In genomic region chr10:117045175-117046056, GRCm38 (mm10) we compare ENCODE assay signal across 8 mouse cellular contexts. TPM values are rescaled to one million over a fixed set of nuclear protein-coding genes. Genes with fewer than 3 reads are reported as not detected.
DNase-seq lines count a peak whose midpoint lies in the region; ATAC-seq lines count a peak whose summit lies in the region.

Gene Lrrc10, plus strand, starts transcription at chr10:117045341.

- peak within 1 kb of the TSS; percentile 68 for H3K4me3 ChIP-seq in heart, embryonic 10.5 days
- no peak within 1 kb of the TSS for H3K4me3 ChIP-seq in midbrain, embryonic 16.5 days (ENCODE audit: low read depth, low read length)

- 21% methylated on average over 40 of the region's 40 CpGs for WGBS in heart, embryonic 10.5 days
- whole genome bisulfite sequencing in midbrain, embryonic 16.5 days, result 47% methylated on average over 40 of the region's 40 CpGs

- peak within 1 kb of the TSS; percentile 42 for H3K9ac ChIP-seq in midbrain, embryonic 16.5 days (ENCODE audit: low read depth, low read length)

- peak within 1 kb of the TSS; percentile 91 for H3K27ac ChIP-seq in heart, embryonic 10.5 days
- H3K27ac ChIP-seq in midbrain, embryonic 16.5 days (ENCODE audit: low read length), result no peak within 1 kb of the TSS

- peaks cover 51% of the 10 kb centered on the region for H3K4me1 ChIP-seq in heart, embryonic 10.5 days
- no peaks in the 10 kb centered on the region for H3K4me1 ChIP-seq in midbrain, embryonic 16.5 days (ENCODE audit: control insufficient read depth, insufficient read depth, low read length)

- DNase-seq in frontal cortex, postnatal 10 days (ENCODE audit: low spot score in 2 of 2), result no peak
- DNase-seq in cerebellum, adult 9-10 months, result peak; percentile 54
- peak; percentile 88 for DNase-seq in heart, embryonic 10.5 days (ENCODE audit: low spot score)
- peak; percentile 32 to 62 for DNase-seq in layer of hippocampus, adult 8-10 months (ENCODE audit: low spot score in 2 of 2)
- DNase-seq in ovary, postnatal 36 days (ENCODE audit: low spot score), result no peak
- no peak for DNase-seq in lung, postnatal 14 days

- peak; percentile 79 for ATAC-seq in frontal cortex, adult (ENCODE audit: low TSS enrichment)
- 0 out of 2 replicates have a peak, but pooled peaks have one; percentile 31 for ATAC-seq in midbrain, embryonic 16.5 days

- peaks cover 24% of the 10 kb centered on the region for H3K36me3 ChIP-seq in heart, embryonic 10.5 days
- H3K36me3 ChIP-seq in midbrain, embryonic 16.5 days (ENCODE audit: control insufficient read depth, insufficient read depth, low read length), result peaks cover 11% of the 10 kb centered on the region; the same call in 1 of the 2 replicates

- no peaks in the 10 kb centered on the region for H3K27me3 ChIP-seq in heart, embryonic 10.5 days (ENCODE audit: insufficient read depth, poor library complexity, severe bottlenecking)
- no peaks in the 10 kb centered on the region for H3K27me3 ChIP-seq in midbrain, embryonic 16.5 days (ENCODE audit: control insufficient read depth, insufficient read depth, low read depth, low read length)

- H3K9me3 ChIP-seq in heart, embryonic 10.5 days, result no peaks in the 10 kb centered on the region
- H3K9me3 ChIP-seq in midbrain, embryonic 16.5 days (replicated peaks; ENCODE audit: control insufficient read depth, low read length, poor library complexity, severe bottlenecking), result no peaks in the 10 kb centered on the region

- peak within 1 kb of the TSS; percentile 33 for H3K4me2 ChIP-seq in midbrain, embryonic 16.5 days (ENCODE audit: low read length)

RNA-seq across cellular contexts. Expression of gene Lrrc10, which starts in this region (rescaled TPM):
- polyA plus RNA-seq in heart, embryonic 10.5 days (2016; fragmentation: Nextera tagmentation; extraction: Ambion mirVana), result 26.7 and 49.9 TPM in 2 replicates
- total RNA-seq in layer of hippocampus, adult 8-10 months (2022), result under 1 TPM in 1 of 4 experiments, not detected in 3; 0.23 TPM
- polyA plus RNA-seq in midbrain, embryonic 16.5 days (2015; fragmentation: Nextera tagmentation; extraction: Ambion mirVana), result not detected in 2 replicates

Comparison
In these comparisons a context has a peak if more than half of its experiments do, and no peak if none do; other contexts are left out.
1. RNA of gene Lrrc10 (polyA plus RNA-seq): 26.7 to 49.9 TPM in heart, embryonic 10.5 days; not detected in midbrain, embryonic 16.5 days; every median in the first group is over 10 times any median in the second.
2. Peak in DNase-seq in layer of hippocampus, adult 8-10 months; RNA of the gene not detected or under 1 TPM.
3. Peak in ATAC-seq, H3K9ac ChIP-seq and H3K4me2 ChIP-seq in midbrain, embryonic 16.5 days; RNA of the gene not detected or under 1 TPM.
4. DNase-seq: peak in cerebellum, adult 9-10 months (single experiment) and heart, embryonic 10.5 days (single experiment); none in frontal cortex, postnatal 10 days (0 of 2), ovary, postnatal 36 days (single experiment) and lung, postnatal 14 days (single experiment).